Mouse (Mus musculus): Measurements from ENCODE around the gene Igf2bp1. TPM values are rescaled to one million over a fixed set of nuclear protein-coding genes. Genes with fewer than 3 reads are reported as not detected.
A peak's percentile ranks its signal among the peaks of the same experiment; 100 is the strongest.

The Igf2bp1 gene
- total RNA-seq (2021) = not detected
- long read RNA-seq, experiment 1 = 0 reads
- long read RNA-seq, experiment 2 = 0 reads

GRCm38 (mm10) chr11:96005403-96006271 lies at the start of gene Igf2bp1:
Gene Igf2bp1 (minus strand): TSS chr11:96005940.
- no peak for DNase-seq

GRCm38 (mm10) chr11:96050854-96051253 lies 45.1 kb upstream of the Igf2bp1 start:
- no peak for DNase-seq

- no peak for DNase-seq
Observed at GRCm38 (mm10) chr11:96049939-96050338, 44.2 kb upstream of the Igf2bp1 start.

GRCm38 (mm10) chr11:96047469-96048373 lies 42.0 kb upstream of the Igf2bp1 start:
- no peak for DNase-seq

- DNase-seq = no peak
Observed at GRCm38 (mm10) chr11:96046793-96047192, 41.1 kb upstream of the Igf2bp1 start.

- no peak for DNase-seq
Observed at GRCm38 (mm10) chr11:96046028-96046427, 40.3 kb upstream of the Igf2bp1 start.

GRCm38 (mm10) chr11:96044803-96045567 lies 39.2 kb upstream of the Igf2bp1 start:
- no peak for DNase-seq

- no peak for DNase-seq
Observed at GRCm38 (mm10) chr11:96038560-96038959, 32.8 kb upstream of the Igf2bp1 start.

GRCm38 (mm10) chr11:96037499-96037898 lies 31.8 kb upstream of the Igf2bp1 start:
- no peak for DNase-seq

- DNase-seq = no peak
Observed at GRCm38 (mm10) chr11:96035133-96035532, 29.4 kb upstream of the Igf2bp1 start.

GRCm38 (mm10) chr11:96034596-96035052 lies 28.9 kb upstream of the Igf2bp1 start, which contains the start of gene Snf8:
Gene Snf8 (plus strand): TSS chr11:96034885.
- DNase-seq = peak; percentile 91

GRCm38 (mm10) chr11:96034116-96034515 lies 28.4 kb upstream of the Igf2bp1 start:
- no peak for DNase-seq

- no peak for DNase-seq
Observed at GRCm38 (mm10) chr11:96033264-96033663, 27.5 kb upstream of the Igf2bp1 start.

GRCm38 (mm10) chr11:96031701-96032100 lies 26.0 kb upstream of the Igf2bp1 start:
- DNase-seq = no peak

GRCm38 (mm10) chr11:96030571-96030970 lies 24.8 kb upstream of the Igf2bp1 start:
- DNase-seq = no peak

- DNase-seq = no peak
Observed at GRCm38 (mm10) chr11:96028130-96028529, 22.4 kb upstream of the Igf2bp1 start.

- DNase-seq = no peak
Observed at GRCm38 (mm10) chr11:96020622-96021021, 14.9 kb upstream of the Igf2bp1 start.

GRCm38 (mm10) chr11:96017941-96018351 lies 12.2 kb upstream of the Igf2bp1 start:
- no peak for DNase-seq

- DNase-seq = no peak
Observed at GRCm38 (mm10) chr11:96015421-96015820, 9.7 kb upstream of the Igf2bp1 start.

- no peak for DNase-seq
Observed at GRCm38 (mm10) chr11:96011982-96012381, 6.2 kb upstream of the Igf2bp1 start.

GRCm38 (mm10) chr11:96008827-96009226 lies 3.1 kb upstream of the Igf2bp1 start:
- no peak for DNase-seq
